ENCODE assay signal across 9 mouse cellular contexts in genomic region chr2:37380189-37380588, GRCm38 (mm10). TPM values are rescaled to one million over a fixed set of nuclear protein-coding genes. Genes with fewer than 3 reads are reported as not detected.
A peak's percentile ranks its signal among the peaks of the same experiment; 100 is the strongest.
DNase-seq lines count a peak whose midpoint lies in the region; TF ChIP-seq lines count a peak whose summit lies in the region.
"Had no signal": no experiment of that assay in that cellular context is flagged by ENCODE, and none has a peak within 500 bp of the region (broad histone marks: within the 10 kb centered on the region; RNA-seq: fewer than 3 reads in every experiment).

No protein-coding gene starts in this region.

- no peak overlapping the region for H3K27ac ChIP-seq in embryonic facial prominence, embryonic 10.5 days (replicated peaks)
- H3K27ac ChIP-seq in limb, embryonic 10.5 days, result no peak overlapping the region
- H3K27ac ChIP-seq in thymus, adult 2 months (ENCODE audit: control insufficient read depth, insufficient read depth, low read length), result no peak overlapping the region
- H3K27ac ChIP-seq: neural tube, embryonic 13.5 days had no signal

- WGBS in embryonic facial prominence, embryonic 10.5 days, result 79% methylated on average over 2 of the region's 2 CpGs
- 69% methylated on average over 2 of the region's 2 CpGs for WGBS in limb, embryonic 10.5 days
- WGBS in thymus, adult 2 months, result 71% methylated on average over 2 of the region's 2 CpGs

- peak; percentile 9 for DNase-seq in ovary, postnatal 36 days (ENCODE audit: low spot score)
- DNase-seq in ovary, postnatal 10 days (ENCODE audit: low spot score), result no peak
- DNase-seq in adrenal gland, postnatal 10 days, result peak; percentile 69
- peak; percentile 54 for DNase-seq in embryonic facial prominence, embryonic 10.5 days (ENCODE audit: low spot score)
- peak; percentile 82 for DNase-seq in induced T-regulatory cell, adult 2 months (ENCODE audit: low read depth)
- peak; percentile 49 for DNase-seq in limb, embryonic 10.5 days (ENCODE audit: low spot score)
- DNase-seq in neural tube, embryonic 10.5 days (ENCODE audit: extremely low spot score, low spot score), result peak; percentile 29
- DNase-seq in thymus, adult 2 months, result peak; percentile 65

- H3K4me1 ChIP-seq in embryonic facial prominence, embryonic 10.5 days, result no peaks in the 10 kb centered on the region
- no peaks in the 10 kb centered on the region for H3K4me1 ChIP-seq in limb, embryonic 10.5 days
- H3K4me1 ChIP-seq in thymus, adult 2 months (replicated peaks; ENCODE audit: control insufficient read depth, insufficient read depth, low read length), result no peaks in the 10 kb centered on the region
- H3K4me1 ChIP-seq: neural tube, embryonic 13.5 days had no signal

- no peak overlapping the region for H3K4me3 ChIP-seq in embryonic facial prominence, embryonic 10.5 days
- H3K4me3 ChIP-seq in limb, embryonic 10.5 days, result no peak overlapping the region
- H3K4me3 ChIP-seq in thymus, adult 2 months (ENCODE audit: control insufficient read depth, insufficient read depth, low read length), result no peak overlapping the region
- H3K4me3 ChIP-seq: neural tube, embryonic 13.5 days had no signal

- H3K36me3 ChIP-seq in embryonic facial prominence, embryonic 10.5 days (replicated peaks), result peaks cover 97% of the 10 kb centered on the region
- peaks cover 93% of the 10 kb centered on the region for H3K36me3 ChIP-seq in limb, embryonic 10.5 days
- H3K36me3 ChIP-seq in thymus, adult 2 months (ENCODE audit: control insufficient read depth, insufficient read depth, low read length), result peaks cover 58% of the 10 kb centered on the region

- H3K9me3 ChIP-seq in embryonic facial prominence, embryonic 10.5 days, result no peaks in the 10 kb centered on the region
- H3K9me3 ChIP-seq in limb, embryonic 10.5 days (replicated peaks), result no peaks in the 10 kb centered on the region
- H3K9me3 ChIP-seq: neural tube, embryonic 13.5 days had no signal

- TF ChIP-seq CTCF in thymus, adult 2 months (IDR thresholded peaks at IDR 0.05; ENCODE audit: borderline replicate concordance, control insufficient read depth, extremely low read depth, insufficient read depth, low read length, poor library complexity), result no peak

- TF ChIP-seq POLR2A in thymus, adult 2 months (IDR thresholded peaks at IDR 0.05; ENCODE audit: control insufficient read depth, extremely low read depth, insufficient read depth, low read length, poor library complexity), result no peak

- no peaks in the 10 kb centered on the region for H3K27me3 ChIP-seq in embryonic facial prominence, embryonic 10.5 days (replicated peaks; ENCODE audit: low read depth, poor library complexity, severe bottlenecking)
- H3K27me3 ChIP-seq in limb, embryonic 10.5 days (ENCODE audit: low read depth, poor library complexity, severe bottlenecking), result no peaks in the 10 kb centered on the region
- no peaks in the 10 kb centered on the region for H3K27me3 ChIP-seq in thymus, adult 2 months (ENCODE audit: control insufficient read depth, insufficient read depth, low read length)
- H3K27me3 ChIP-seq: neural tube, embryonic 13.5 days had no signal

RNA-seq across cellular contexts. Expression of gene Pdcl, which starts 21.1 kb away (rescaled TPM):
- total RNA-seq in adrenal gland, postnatal 10 days (2021), result 10 to 100 TPM; 40.8 to 41.2 TPM
- polyA plus RNA-seq in embryonic facial prominence, embryonic 10.5 days (2016; fragmentation: Nextera tagmentation; extraction: Ambion mirVana), result 51.3 and 51.6 TPM in 2 replicates
- 37.2 and 43.8 TPM in 2 replicates for polyA plus RNA-seq in limb, embryonic 10.5 days (2016; fragmentation: Nextera tagmentation; extraction: Ambion mirVana)
- polyA plus RNA-seq in thymus, adult 2 months (2012; rRNA removed), result 17.0 and 17.7 TPM in 2 replicates

RNA-seq across cellular contexts. Expression of gene Rc3h2, which starts 42.5 kb away (rescaled TPM):
- total RNA-seq in adrenal gland, postnatal 10 days (2021), result 10 to 100 TPM; 34.8 to 43.4 TPM
- polyA plus RNA-seq in embryonic facial prominence, embryonic 10.5 days (2016; fragmentation: Nextera tagmentation; extraction: Ambion mirVana), result 18.9 and 20.1 TPM in 2 replicates
- polyA plus RNA-seq in limb, embryonic 10.5 days (2016; fragmentation: Nextera tagmentation; extraction: Ambion mirVana), result 15.1 and 18.6 TPM in 2 replicates
- polyA plus RNA-seq in thymus, adult 2 months (2012; rRNA removed), result 13.8 and 14.8 TPM in 2 replicates

RNA-seq across cellular contexts. Expression of gene Olfr368, which starts 53.9 kb away (rescaled TPM):
- not detected for total RNA-seq in adrenal gland, postnatal 10 days (2021)
- polyA plus RNA-seq in embryonic facial prominence, embryonic 10.5 days (2016; fragmentation: Nextera tagmentation; extraction: Ambion mirVana), result not detected in 2 replicates
- not detected in 2 replicates for polyA plus RNA-seq in limb, embryonic 10.5 days (2016; fragmentation: Nextera tagmentation; extraction: Ambion mirVana)
- polyA plus RNA-seq in thymus, adult 2 months (2012; rRNA removed), result 0.18 TPM in 1 of 2 replicates, not detected in the other
- polyA plus RNA-seq: neural tube, embryonic 13.5 days had no signal
